Mouse (Mus musculus) adipose tissue, adult 10 weeks (tissue): Measurements from ENCODE around the gene Mast4. TPM values are rescaled to one million over a fixed set of nuclear protein-coding genes. Genes with fewer than 3 reads are reported as not detected.

Source experiments
- polyA plus RNA-seq: library from polyadenylated mRNA; stranded (reverse); fragments of 350-450 nt; fragmentation: Illumina TruSeq; extraction: RNeasy Lipid Tissue Mini Kit (QIAGEN cat#74804); gene quantifications from one replicate; pipeline ENCODE4 v1.2.3, GENCODE M21; 2014; ENCODE audit warnings: low read depth, low replicate concordance

The Mast4 gene
- polyA plus RNA-seq: 8.1 TPM

GRCm38 (mm10) chr13:103334392-103334686 is at the start of gene Mast4:
Mast4 (minus strand) TSS chr13:103334497.

GRCm38 (mm10) chr13:102693341-102693801 is 640.9 kb downstream of the Mast4 start, which contains the start of gene Cd180:
Cd180 (plus strand) TSS chr13:102693558.

